Mouse (Mus musculus) E14TG2a.4 (cell line): ENCODE data around the gene Sgcb.

Experiments used
- H3K27me3 ChIP-seq: 2 replicates; pipeline ENCODE4 v1.6.1; 2014; ENCODE audit warnings: low read length, control low read depth; ENCODE audit not compliant: insufficient read depth
- H3K36me3 ChIP-seq: 2 replicates; pipeline ENCODE4 v1.6.1; 2014; ENCODE audit warnings: low read length, control low read depth; ENCODE audit not compliant: insufficient read depth
- H3K4me1 ChIP-seq: replicated peaks from 2 replicates; pipeline ENCODE4 v1.6.1; 2014; ENCODE audit warnings: low read depth, low read length, control low read depth
- H3K4me3 ChIP-seq: replicated peaks from 2 replicates; pipeline ENCODE4 v1.5.1; 2014; ENCODE audit warnings: mild to moderate bottlenecking, low read length
- H3K9me3 ChIP-seq: 2 replicates; pipeline ENCODE4 v1.6.1; 2014; ENCODE audit warnings: low read length, control low read depth
- CTCF ChIP-seq: conservative IDR thresholded peaks from 2 replicates; pipeline ENCODE4 v1.5.1; 2014; ENCODE audit warnings: low read length
- NANOG ChIP-seq: IDR thresholded peaks from 2 replicates; pipeline ENCODE4 v1.6.1; 2014; ENCODE audit warnings: borderline replicate concordance, low read length, mixed read lengths
- POU5F1 ChIP-seq: IDR thresholded peaks from 2 replicates; pipeline ENCODE4 v1.6.1; 2014; ENCODE audit warnings: low read length, borderline replicate concordance

Gene Sgcb

GRCm38 (mm10) chr5:73647261-73647900 lies at the start of gene Sgcb:
Gene Sgcb (minus strand): TSS chr5:73647790.
- TF ChIP-seq CTCF, result no peak
- TF ChIP-seq POU5F1, result no peak
- TF ChIP-seq NANOG, result no peak
- Histone ChIP-seq H3K27me3 (peaks cover 73% of the 10 kb centered on the region), H3K4me3 (peak within 1 kb of the TSS; percentile 83), H3K4me1 (peaks cover 23% of the 10 kb centered on the region), H3K36me3 (no peaks in the 10 kb centered on the region), H3K9me3 (no peaks in the 10 kb centered on the region)

GRCm38 (mm10) chr5:73694254-73695015 lies 46.8 kb upstream of the Sgcb start:
- H3K9me3 ChIP-seq, result no peaks in the 10 kb centered on the region
- no peak overlapping the region for H3K4me3 ChIP-seq
- H3K4me1 ChIP-seq, result peaks cover 33% of the 10 kb centered on the region
- TF ChIP-seq NANOG (no peak), CTCF (no peak), POU5F1 (no peak)
- no peaks in the 10 kb centered on the region for H3K27me3 ChIP-seq
- no peaks in the 10 kb centered on the region for H3K36me3 ChIP-seq

GRCm38 (mm10) chr5:73693778-73694177 lies 46.2 kb upstream of the Sgcb start:
- Histone ChIP-seq H3K9me3 (no peaks in the 10 kb centered on the region), H3K4me1 (peaks cover 33% of the 10 kb centered on the region), H3K27me3 (no peaks in the 10 kb centered on the region), H3K4me3 (no peak overlapping the region), H3K36me3 (no peaks in the 10 kb centered on the region)
- no peak for TF ChIP-seq CTCF
- TF ChIP-seq POU5F1, result no peak
- TF ChIP-seq NANOG, result no peak

GRCm38 (mm10) chr5:73691723-73692520 lies 44.3 kb upstream of the Sgcb start:
- no peaks in the 10 kb centered on the region for H3K36me3 ChIP-seq
- peak overlapping the region; percentile 29; the same call in 1 of the 2 replicates for H3K4me3 ChIP-seq
- H3K4me1 ChIP-seq, result peaks cover 33% of the 10 kb centered on the region
- H3K9me3 ChIP-seq, result no peaks in the 10 kb centered on the region
- TF ChIP-seq NANOG (peak; percentile 76), POU5F1 (peak; percentile 80; the same call in 1 of the 2 replicates), CTCF (no peak)
- H3K27me3 ChIP-seq, result no peaks in the 10 kb centered on the region

- H3K27me3 ChIP-seq, result no peaks in the 10 kb centered on the region
These were observed 42.6 kb upstream of the Sgcb start for GRCm38 (mm10) chr5:73690146-73690545.

GRCm38 (mm10) chr5:73688576-73688975 lies 41.0 kb upstream of the Sgcb start:
- Histone ChIP-seq H3K27me3 (no peaks in the 10 kb centered on the region), H3K4me3 (no peak overlapping the region), H3K36me3 (no peaks in the 10 kb centered on the region), H3K9me3 (no peaks in the 10 kb centered on the region), H3K4me1 (peaks cover 28% of the 10 kb centered on the region)
- TF ChIP-seq NANOG (no peak), POU5F1 (no peak), CTCF (no peak)

More at GRCm38 (mm10) chr5:73690146-73690545, 42.6 kb upstream of the Sgcb start:
- Histone ChIP-seq H3K4me1 (peaks cover 33% of the 10 kb centered on the region), H3K4me3 (no peak overlapping the region), H3K36me3 (no peaks in the 10 kb centered on the region), H3K9me3 (no peaks in the 10 kb centered on the region)
- TF ChIP-seq POU5F1, result no peak
- TF ChIP-seq CTCF, result no peak
- TF ChIP-seq NANOG, result no peak

- Histone ChIP-seq H3K4me3 (no peak overlapping the region), H3K4me1 (peaks cover 15% of the 10 kb centered on the region), H3K36me3 (no peaks in the 10 kb centered on the region), H3K9me3 (no peaks in the 10 kb centered on the region), H3K27me3 (no peaks in the 10 kb centered on the region)
- TF ChIP-seq POU5F1 (no peak), CTCF (peak; percentile 18; the same call in 1 of the 2 replicates)
These were observed 38.6 kb upstream of the Sgcb start for GRCm38 (mm10) chr5:73686149-73686548.
